Mouse (Mus musculus) myocyte (in vitro differentiated cells): ENCODE measurements around the gene Hrh1. TPM values are rescaled to one million over a fixed set of nuclear protein-coding genes. Genes with fewer than 3 reads are reported as not detected.

Source experiments
- H3K27me3 ChIP-seq: one replicate; pipeline ENCODE4 v1.6.1; 2011; ENCODE audit not compliant: control insufficient read depth, insufficient read depth, insufficient read length
- H3K36me3 ChIP-seq: one replicate; pipeline ENCODE4 v1.6.1; 2011; ENCODE audit not compliant: control insufficient read depth, insufficient read depth
- H3K4me2 ChIP-seq: one replicate; pipeline ENCODE4 v1.6.1; 2011; ENCODE audit warnings: low read depth, control low read depth
- H3K4me3 ChIP-seq: one replicate; pipeline ENCODE4 v1.5.1; 2011; ENCODE audit warnings: mild to moderate bottlenecking, control low read depth, moderate library complexity
- H3K79me2 ChIP-seq: one replicate; pipeline ENCODE4 v1.6.1; 2011; ENCODE audit not compliant: control insufficient read depth, insufficient read depth
- H3ac ChIP-seq: one replicate; pipeline ENCODE4 v1.6.1; 2011; ENCODE audit not compliant: control insufficient read depth, insufficient read length
- CEBPB ChIP-seq: IDR thresholded peaks from 2 replicates; pipeline ENCODE4 v1.6.1; 2011; ENCODE audit warnings: mild to moderate bottlenecking, moderate library complexity; ENCODE audit not compliant: poor library complexity, insufficient read depth, severe bottlenecking
- E2F4 ChIP-seq: IDR thresholded peaks from one replicate; pipeline ENCODE4 v1.6.1; 2011; ENCODE audit warnings: mild to moderate bottlenecking, control low read depth, moderate library complexity; ENCODE audit not compliant: insufficient read depth
- MAX ChIP-seq: IDR thresholded peaks from one replicate; pipeline ENCODE4 v1.6.1; 2011; ENCODE audit warnings: low read depth, mild to moderate bottlenecking, control low read depth
- MYOD1 ChIP-seq, 3 experiments: IDR thresholded peaks; one replicate each; pipeline ENCODE4 v1.6.1; 2011; ENCODE audit warnings: control low read depth in 2 of 3, low read depth in 2 of 3, mild to moderate bottlenecking in 2 of 3, moderate library complexity in 1 of 3; ENCODE audit not compliant: insufficient read length in 2 of 3, control insufficient read depth in 1 of 3
- MYOG ChIP-seq, 3 experiments: IDR thresholded peaks; one replicate each; pipeline ENCODE4 v1.6.1; 2011; ENCODE audit warnings: control low read depth in 2 of 3, low read depth in 2 of 3, mild to moderate bottlenecking in 2 of 3; ENCODE audit not compliant: insufficient read length in 2 of 3, control insufficient read depth in 1 of 3, insufficient read depth in 1 of 3
- POLR2A ChIP-seq: IDR thresholded peaks from one replicate; pipeline ENCODE4 v1.6.1; 2011; ENCODE audit warnings: low read depth, mild to moderate bottlenecking, control low read depth, moderate library complexity; ENCODE audit not compliant: insufficient read length
- POLR2AphosphoS2 ChIP-seq: IDR thresholded peaks from one replicate; pipeline ENCODE4 v1.6.1; 2011; ENCODE audit warnings: low read depth, control low read depth; ENCODE audit not compliant: insufficient read length
- REST ChIP-seq: IDR thresholded peaks from one replicate; pipeline ENCODE4 v1.6.1; 2011; ENCODE audit warnings: mild to moderate bottlenecking, control low read depth, moderate library complexity; ENCODE audit not compliant: insufficient read depth, insufficient read length
- SRF ChIP-seq: IDR thresholded peaks from one replicate; pipeline ENCODE4 v1.6.1; 2011; ENCODE audit warnings: low read depth; ENCODE audit not compliant: control insufficient read depth, insufficient read length
- TCF12 ChIP-seq: IDR thresholded peaks from one replicate; pipeline ENCODE4 v1.6.1; 2011; ENCODE audit warnings: mild to moderate bottlenecking, control low read depth; ENCODE audit not compliant: poor library complexity, insufficient read depth, severe bottlenecking
- TCF3 ChIP-seq: IDR thresholded peaks from one replicate; pipeline ENCODE4 v1.6.1; 2011; ENCODE audit warnings: low read depth, control low read depth; ENCODE audit not compliant: insufficient read length
- USF1 ChIP-seq: IDR thresholded peaks from one replicate; pipeline ENCODE4 v1.6.1; 2011; ENCODE audit warnings: low read depth, mild to moderate bottlenecking, control low read depth, moderate library complexity
- polyA plus RNA-seq: library from polyadenylated mRNA; unstranded; fragments of >200 nt; fragmentation: generic; extraction: Trizol; gene quantifications from one replicate; pipeline ENCODE4 v1.2.1, GENCODE M21; 2012; ENCODE audit warnings: missing spikeins

Hrh1 gene
- 0.50 TPM for polyA plus RNA-seq

DNA sequence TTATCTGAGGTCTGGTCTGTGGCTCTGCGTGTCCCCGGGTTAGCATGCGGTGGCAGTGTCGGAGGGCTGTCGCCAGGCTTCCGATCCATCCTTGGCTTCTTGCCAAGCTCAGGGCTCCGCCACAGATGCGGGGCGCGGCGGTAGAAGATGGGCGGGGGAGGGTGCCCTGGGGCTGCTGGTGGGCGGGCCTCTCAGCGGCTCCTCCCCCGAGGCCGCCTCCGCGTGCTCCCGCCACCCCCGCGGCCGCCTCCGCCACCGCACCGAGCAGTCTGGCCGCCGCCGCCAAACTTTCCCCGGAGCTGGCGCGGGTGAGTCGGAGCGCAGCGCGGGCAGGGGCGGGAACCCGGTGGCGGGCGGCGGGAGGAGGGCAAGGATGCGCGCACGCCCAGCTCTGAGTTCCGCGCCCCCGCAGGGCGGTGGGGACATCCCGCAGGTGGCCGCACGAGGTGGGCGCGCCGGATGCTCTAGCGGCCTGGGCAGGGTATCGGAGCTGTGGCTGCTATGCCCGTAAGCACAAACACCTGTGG, at the start of gene Hrh1:
Gene Hrh1, plus strand, starts transcription at position 246 of the 527 bp plus-strand sequence.
- no peak for TF ChIP-seq MAX
- no peak for TF ChIP-seq MYOG (IDR thresholded peaks at IDR 0.05; ENCODE audit: control insufficient read depth in 1 of 3, insufficient read depth in 1 of 3, insufficient read length in 2 of 3, low read depth in 2 of 3)
- TF ChIP-seq CEBPB, result no peak
- no peak for TF ChIP-seq POLR2AphosphoS2
- no peak for TF ChIP-seq POLR2A
- no peak for TF ChIP-seq MYOD1 (IDR thresholded peaks at IDR 0.05; ENCODE audit: control insufficient read depth in 1 of 3, insufficient read length in 2 of 3, low read depth in 2 of 3)
- no peak for TF ChIP-seq REST
- no peak for TF ChIP-seq TCF3
- no peak for TF ChIP-seq TCF12
- TF ChIP-seq E2F4, result no peak
- no peak for TF ChIP-seq USF1
- TF ChIP-seq SRF, result no peak
- no peak within 1 kb of the TSS for H3K4me3 ChIP-seq

GRCm38 (mm10) chr6:114354635-114355034, 43.1 kb upstream of the Hrh1 start:
- no peaks in the 10 kb centered on the region for H3K79me2 ChIP-seq
- TF ChIP-seq MYOG (IDR thresholded peaks at IDR 0.05; ENCODE audit: control insufficient read depth in 1 of 3, insufficient read depth in 1 of 3, insufficient read length in 2 of 3, low read depth in 2 of 3), result peak in 2 of 3 experiments; percentile 29 to 41
- peak; percentile 7 to 48 (median 32) for TF ChIP-seq MYOD1 (IDR thresholded peaks at IDR 0.05; ENCODE audit: control insufficient read depth in 1 of 3, insufficient read length in 2 of 3, low read depth in 2 of 3)
- TF ChIP-seq MAX, result no peak
- H3ac ChIP-seq, result no peak overlapping the region
- H3K4me3 ChIP-seq, result no peak overlapping the region
- no peaks in the 10 kb centered on the region for H3K36me3 ChIP-seq
- H3K27me3 ChIP-seq, result no peaks in the 10 kb centered on the region
- peak overlapping the region; percentile 57 for H3K4me2 ChIP-seq

More for the DNA sequence above, at the start of gene Hrh1:
- Histone ChIP-seq H3ac (no peak within 1 kb of the TSS), H3K4me2 (peak within 1 kb of the TSS; percentile 56), H3K27me3 (no peaks in the 10 kb centered on the region), H3K36me3 (no peaks in the 10 kb centered on the region), H3K79me2 (no peaks in the 10 kb centered on the region)

- Histone ChIP-seq H3K4me2 (peak overlapping the region; percentile 36), H3K36me3 (no peaks in the 10 kb centered on the region), H3K4me3 (no peak overlapping the region), H3K27me3 (no peaks in the 10 kb centered on the region), H3K79me2 (no peaks in the 10 kb centered on the region), H3ac (no peak overlapping the region)
- TF ChIP-seq MAX (no peak), USF1 (peak; percentile 91)
Measured at GRCm38 (mm10) chr6:114358171-114358570, 39.6 kb upstream of the Hrh1 start.

DNA sequence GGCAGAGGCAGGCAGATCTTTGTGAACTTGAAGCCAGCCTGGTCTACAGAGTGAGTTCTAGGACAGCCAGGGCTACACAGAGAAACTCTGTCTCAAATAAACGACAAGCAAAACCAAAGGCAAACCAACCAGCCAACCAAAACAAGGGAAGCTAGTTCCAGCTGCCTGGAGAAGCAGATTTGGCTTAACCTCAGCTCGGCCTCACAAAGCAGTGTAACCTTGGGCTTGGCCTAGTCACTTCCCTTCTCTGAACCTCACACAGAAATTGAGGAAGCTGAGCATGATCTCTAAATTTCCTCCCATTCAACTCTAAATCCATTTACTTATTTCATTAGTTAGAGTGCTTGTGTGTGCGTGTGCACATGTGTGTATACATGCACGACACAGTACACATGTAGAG, 35.4 kb upstream of the Hrh1 start:
- Histone ChIP-seq H3K36me3 (no peaks in the 10 kb centered on the region), H3K27me3 (no peaks in the 10 kb centered on the region), H3ac (no peak overlapping the region), H3K79me2 (no peaks in the 10 kb centered on the region), H3K4me2 (no peak overlapping the region), H3K4me3 (no peak overlapping the region)
- TF ChIP-seq POLR2AphosphoS2, result no peak
- no peak for TF ChIP-seq MYOG (IDR thresholded peaks at IDR 0.05; ENCODE audit: control insufficient read depth in 1 of 3, insufficient read depth in 1 of 3, insufficient read length in 2 of 3, low read depth in 2 of 3)
- TF ChIP-seq MAX, result no peak
- TF ChIP-seq CEBPB, result no peak
- no peak for TF ChIP-seq MYOD1 (IDR thresholded peaks at IDR 0.05; ENCODE audit: control insufficient read depth in 1 of 3, insufficient read length in 2 of 3, low read depth in 2 of 3)
- no peak for TF ChIP-seq TCF3
- TF ChIP-seq TCF12, result no peak
- TF ChIP-seq SRF, result no peak
- no peak for TF ChIP-seq E2F4
- TF ChIP-seq POLR2A, result no peak
- no peak for TF ChIP-seq REST
- no peak for TF ChIP-seq USF1

DNA sequence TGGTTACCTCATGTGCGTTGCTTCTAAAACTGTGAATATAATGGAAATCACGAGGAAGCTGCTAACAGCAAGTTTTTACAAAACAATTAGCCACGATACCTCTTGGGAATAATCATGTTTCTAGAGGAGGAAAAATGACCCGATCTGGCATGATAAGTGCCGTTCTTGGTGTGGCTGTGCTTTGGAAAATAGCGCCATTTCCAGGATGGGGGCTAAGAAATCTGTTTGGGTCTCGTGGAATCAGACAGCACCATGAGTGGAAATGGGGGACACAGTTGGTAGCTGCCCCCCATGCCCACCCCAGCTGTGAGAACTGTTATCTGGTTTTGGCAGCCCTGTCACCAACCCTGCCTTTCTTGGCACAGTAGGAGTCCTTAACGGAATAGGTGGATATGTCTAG, 34.0 kb upstream of the Hrh1 start:
- no peaks in the 10 kb centered on the region for H3K27me3 ChIP-seq
- TF ChIP-seq POLR2A (no peak), SRF (no peak), MYOG (IDR thresholded peaks at IDR 0.05; ENCODE audit: control insufficient read depth in 1 of 3, insufficient read depth in 1 of 3, insufficient read length in 2 of 3, low read depth in 2 of 3) (no peak), MYOD1 (IDR thresholded peaks at IDR 0.05; ENCODE audit: control insufficient read depth in 1 of 3, insufficient read length in 2 of 3, low read depth in 2 of 3) (no peak), REST (no peak), TCF12 (no peak), CEBPB (no peak), E2F4 (no peak), TCF3 (no peak)
- no peaks in the 10 kb centered on the region for H3K79me2 ChIP-seq
- H3K4me3 ChIP-seq, result no peak overlapping the region
- no peak overlapping the region for H3K4me2 ChIP-seq
- H3K36me3 ChIP-seq, result no peaks in the 10 kb centered on the region
- no peak overlapping the region for H3ac ChIP-seq
